Mouse (Mus musculus) heart, embryonic 14.5 days (tissue): ENCODE measurements at regions not wholly inside any gene's neighbourhood (a gene's known extent, or its start where the extent isn't known, plus 50 kb on each side); places are given as distances from the start of the nearest gene placed in this dataset.

Source experiments
- ATAC-seq: fragments of 200-750 bp; cut with Nextera tagmentation; 2 replicates; pipeline ENCODE4 v1.8.0; 2017; ENCODE audit warnings: low read depth, moderate TSS enrichment; ENCODE audit not compliant: insufficient number of reproducible peaks, insufficient read depth, low FRiP score
- H3K27ac ChIP-seq, 2 experiments: fragments of 200-500 bp in 1 of 2; fragments of 300-500 bp in 1 of 2; sonication (generic) in 1 of 2; replicated peaks in 1 of 2; 2 replicates each; pipeline ENCODE4 v1.5.1; 2012 to 2014; ENCODE audit warnings: low read depth in 2 of 2, low read length in 2 of 2, control low read depth in 1 of 2, mild to moderate bottlenecking in 1 of 2, mixed read lengths in 1 of 2; ENCODE audit not compliant: control insufficient read depth in 1 of 2, insufficient read depth in 1 of 2
- H3K27me3 ChIP-seq: fragments of 300-500 bp; sonication (generic); 2 replicates; pipeline ENCODE4 v1.6.1; 2014; ENCODE audit warnings: mild to moderate bottlenecking, low read length, control low read depth; ENCODE audit not compliant: control insufficient read depth, insufficient read depth
- H3K36me3 ChIP-seq: fragments of 300-500 bp; sonication (generic); 2 replicates; pipeline ENCODE4 v1.6.1; 2014; ENCODE audit warnings: mild to moderate bottlenecking, control low read depth, low read length, mixed read lengths; ENCODE audit not compliant: control insufficient read depth, insufficient read depth
- H3K4me1 ChIP-seq, 2 experiments: fragments of 200-500 bp in 1 of 2; fragments of 300-500 bp in 1 of 2; sonication (generic) in 1 of 2; 2 replicates each; pipeline ENCODE4 v1.6.1; 2012 to 2014; ENCODE audit warnings: low read length in 2 of 2, control low read depth in 1 of 2, mixed read lengths in 1 of 2; ENCODE audit not compliant: control insufficient read depth in 2 of 2, insufficient read depth in 2 of 2
- H3K4me2 ChIP-seq: fragments of 300-500 bp; sonication (generic); 2 replicates; pipeline ENCODE4 v1.6.1; 2014; ENCODE audit warnings: mild to moderate bottlenecking, low read length
- H3K4me3 ChIP-seq, 2 experiments: fragments of 200-500 bp in 1 of 2; fragments of 300-500 bp in 1 of 2; sonication (generic) in 1 of 2; 2 replicates each; pipeline ENCODE4 v1.5.1; 2012 to 2014; ENCODE audit warnings: low read length in 2 of 2, mild to moderate bottlenecking in 2 of 2, control low read depth in 1 of 2, low read depth in 1 of 2, moderate library complexity in 1 of 2; ENCODE audit not compliant: control insufficient read depth in 1 of 2, insufficient read depth in 1 of 2
- H3K9ac ChIP-seq: fragments of 300-500 bp; sonication (generic); 2 replicates; pipeline ENCODE4 v1.6.1; 2014; ENCODE audit warnings: mild to moderate bottlenecking, low read length
- H3K9me3 ChIP-seq: fragments of 300-500 bp; sonication (generic); 2 replicates; pipeline ENCODE4 v1.6.1; 2016; ENCODE audit warnings: low read length, control low read depth; ENCODE audit not compliant: control insufficient read depth
- WGBS: fragments of 180-500 bp; shearing (Covaris S2); extraction: QIAGEN DNeasy Blood & Tissue Kit; methylation state at CpG from one replicate; pipeline ENCODE4 v1.1.7; 2014; 5-methylcytosine and 5-hydroxymethylcytosine counted together

DNA sequence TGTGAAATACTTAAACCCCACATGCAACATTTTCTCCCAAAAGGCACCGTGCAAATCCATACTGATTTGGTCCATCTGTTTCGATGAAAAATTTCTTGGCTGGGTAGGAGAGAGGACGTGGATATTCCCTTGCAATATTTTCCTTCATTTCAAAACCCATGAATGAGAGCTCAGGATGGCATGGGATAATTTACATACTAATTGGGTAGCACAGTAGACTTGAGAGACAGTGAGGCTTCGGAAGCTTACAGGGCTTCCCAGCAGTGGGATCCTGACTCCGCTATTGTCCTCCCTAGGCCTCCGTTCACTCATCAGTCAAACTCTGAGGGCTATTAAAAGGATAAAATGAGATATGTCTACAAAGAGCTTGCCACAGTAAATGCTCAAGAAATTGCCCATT is 59.8 kb downstream of the Sox3 start:
- Histone ChIP-seq H3K4me2 (no peak overlapping the region), H3K36me3 (no peaks in the 10 kb centered on the region), H3K4me1 (no peaks in the 10 kb centered on the region), H3K27me3 (no peaks in the 10 kb centered on the region), H3K4me3 (no peak overlapping the region), H3K9me3 (no peaks in the 10 kb centered on the region), H3K9ac (no peak overlapping the region), H3K27ac (no peak overlapping the region)
- ATAC-seq: no peak
- WGBS: 85% methylated on average over 6 of the region's 6 CpGs

DNA sequence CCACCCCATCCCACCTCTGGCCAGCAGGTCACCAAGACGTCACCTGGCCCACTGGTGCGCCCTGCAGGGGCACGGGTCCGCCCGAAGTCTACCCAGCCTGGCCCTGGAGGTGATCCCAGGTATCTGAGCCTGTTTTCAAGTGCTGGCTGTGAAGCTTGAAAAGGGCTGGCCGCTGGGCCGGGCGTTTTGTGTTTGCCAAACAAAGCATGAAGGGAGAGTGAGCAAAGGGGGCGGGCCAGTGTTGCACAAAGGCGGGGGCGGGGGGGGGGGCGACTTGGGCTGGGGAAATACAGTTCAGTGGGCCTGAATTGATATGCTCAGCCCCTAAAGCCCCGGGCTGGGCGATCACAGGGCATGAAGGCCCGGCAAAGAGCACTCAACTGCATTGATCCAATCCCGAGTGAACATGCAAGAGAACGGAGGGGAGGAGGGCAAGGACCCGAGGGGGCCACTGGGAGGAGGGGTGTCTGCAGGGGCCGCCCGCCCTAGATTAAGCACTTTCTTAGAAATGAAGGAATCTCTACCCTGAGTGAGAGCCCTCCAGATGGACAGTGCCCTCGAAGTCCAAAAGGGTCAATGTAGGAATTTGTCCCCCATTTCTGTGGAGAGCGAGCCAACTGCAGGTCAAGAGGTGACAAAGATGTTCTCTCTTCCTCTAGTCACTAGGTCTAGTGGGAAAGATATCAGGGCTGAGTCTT is 61.8 kb downstream of the Sox3 start:
- H3K27ac ChIP-seq: no peak overlapping the region
- H3K4me1 ChIP-seq: no peaks in the 10 kb centered on the region
- H3K9me3 ChIP-seq: no peaks in the 10 kb centered on the region
- H3K9ac ChIP-seq: no peak overlapping the region
- no peaks in the 10 kb centered on the region for H3K27me3 ChIP-seq
- no peak overlapping the region for H3K4me3 ChIP-seq
- no peaks in the 10 kb centered on the region for H3K36me3 ChIP-seq
- 44% methylated on average over 20 of the region's 22 CpGs for WGBS
- no peak for ATAC-seq
- no peak overlapping the region for H3K4me2 ChIP-seq

DNA sequence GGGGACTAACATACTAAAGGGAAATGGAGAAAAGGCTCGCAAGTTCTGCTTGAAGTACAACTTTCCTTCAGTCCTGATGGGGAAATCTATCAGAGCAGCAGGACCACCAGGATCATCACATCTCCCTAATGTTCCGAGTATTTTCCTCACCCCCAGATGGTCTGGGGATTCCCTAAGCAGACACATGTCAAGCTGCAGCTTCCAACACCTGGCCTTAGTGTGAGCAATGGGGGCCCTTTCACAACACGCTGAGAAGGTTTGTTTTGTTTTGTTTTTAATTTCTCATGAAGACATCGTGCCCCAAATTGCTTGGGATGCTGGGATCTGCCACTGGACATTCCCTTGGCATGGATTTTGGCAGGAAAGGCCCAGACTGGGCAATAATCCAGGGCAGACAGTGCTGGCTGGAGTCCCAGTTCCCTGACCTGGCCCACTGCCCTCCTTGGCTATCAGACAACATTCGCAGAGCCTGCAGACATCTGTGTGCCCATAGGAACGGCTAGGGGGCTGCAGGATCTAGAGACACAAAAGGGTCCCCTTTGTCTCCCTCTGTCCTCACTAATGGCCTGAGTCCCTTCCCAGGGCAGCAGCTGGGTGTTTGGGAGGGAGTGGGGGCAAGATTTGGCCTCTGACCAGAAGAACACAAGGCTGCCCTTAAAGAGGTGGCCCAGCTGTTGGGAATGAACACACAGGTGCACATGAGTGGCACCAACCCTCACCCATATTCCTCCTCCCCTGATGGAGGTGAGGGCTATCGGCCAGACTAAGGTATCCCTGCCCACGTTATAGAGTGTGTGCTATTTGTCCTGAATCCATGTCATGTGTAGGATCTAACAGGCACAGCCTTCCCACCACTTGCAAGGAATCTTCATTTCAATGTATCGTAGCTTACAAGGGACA is 67.8 kb downstream of the Sox3 start:
- peak; percentile 64; the same call in 1 of the 2 replicates for ATAC-seq

DNA sequence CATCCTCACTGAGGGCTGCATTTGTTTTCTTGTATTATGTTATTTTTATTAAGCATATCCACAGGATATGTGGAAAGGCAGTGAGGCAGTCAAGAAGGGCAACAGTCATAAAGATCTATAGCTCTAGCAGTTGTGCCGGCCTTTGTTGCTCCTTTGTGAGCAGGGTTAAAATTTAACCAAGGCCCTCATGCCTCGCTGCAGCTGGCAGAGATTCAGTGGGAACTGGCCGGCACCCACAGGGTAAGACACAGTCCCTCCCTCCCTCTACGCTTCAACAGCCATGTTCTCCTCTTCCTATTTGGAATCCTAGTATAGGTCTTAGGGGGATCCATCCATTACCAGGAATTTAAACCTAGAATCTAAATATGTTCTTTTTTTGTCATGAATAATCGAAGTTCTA is 94.7 kb downstream of the Sox3 start:
- WGBS: 77% methylated on average over 5 of the region's 5 CpGs
- no peaks in the 10 kb centered on the region for H3K36me3 ChIP-seq
- ATAC-seq: no peak
- H3K27me3 ChIP-seq: no peaks in the 10 kb centered on the region
- no peak overlapping the region for H3K4me3 ChIP-seq
- H3K9me3 ChIP-seq: no peaks in the 10 kb centered on the region
- peaks cover 0 to 2% of the 10 kb centered on the region in 2 experiments; a peak in 1 of 4 replicates for H3K4me1 ChIP-seq
- H3K4me2 ChIP-seq: no peak overlapping the region
- H3K27ac ChIP-seq: no peak overlapping the region
- H3K9ac ChIP-seq: no peak overlapping the region

More for the DNA sequence above, 67.8 kb downstream of the Sox3 start:
- no peaks in the 10 kb centered on the region for H3K27me3 ChIP-seq
- no peaks in the 10 kb centered on the region for H3K36me3 ChIP-seq
- H3K4me1 ChIP-seq: peaks cover 3 to 4% of the 10 kb centered on the region in 2 experiments; a peak in 2 of 4 replicates
- H3K4me3 ChIP-seq: no peak overlapping the region
- H3K9me3 ChIP-seq: no peaks in the 10 kb centered on the region
- no peak overlapping the region for H3K27ac ChIP-seq
- 50% methylated on average over 9 of the region's 9 CpGs for WGBS
- no peak overlapping the region for H3K9ac ChIP-seq
- H3K4me2 ChIP-seq: no peak overlapping the region

DNA sequence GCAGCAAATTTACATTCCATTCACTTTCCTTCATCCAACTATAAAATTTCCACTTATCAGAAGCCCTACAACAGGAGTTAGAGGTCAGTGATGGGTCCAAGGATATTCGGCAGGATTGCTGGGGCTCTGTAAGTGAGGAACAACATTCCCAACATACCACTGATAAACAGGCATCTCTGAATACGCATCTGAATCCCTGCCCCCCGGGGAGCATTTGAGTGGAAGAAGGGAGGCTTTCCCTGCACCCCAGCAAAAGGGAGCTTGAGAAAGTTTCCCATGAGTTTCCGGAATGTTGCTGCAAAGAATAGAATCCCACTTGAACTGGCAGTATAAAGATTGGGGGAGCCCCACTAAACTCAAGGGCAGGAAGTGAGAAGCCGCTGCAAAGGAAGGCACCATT is 112.5 kb downstream of the Sox3 start:
- Histone ChIP-seq H3K4me3 (no peak overlapping the region), H3K36me3 (no peaks in the 10 kb centered on the region), H3K27ac (no peak overlapping the region), H3K4me1 (0 out of 4 replicates have a peak, but pooled peaks cover 0 to 3% of the 10 kb centered on the region in 2 experiments), H3K27me3 (no peaks in the 10 kb centered on the region), H3K9ac (no peak overlapping the region), H3K9me3 (no peaks in the 10 kb centered on the region), H3K4me2 (peak overlapping the region; percentile 12)
- 16% methylated on average over 5 of the region's 5 CpGs for whole genome bisulfite sequencing
- ATAC-seq: no peak

DNA sequence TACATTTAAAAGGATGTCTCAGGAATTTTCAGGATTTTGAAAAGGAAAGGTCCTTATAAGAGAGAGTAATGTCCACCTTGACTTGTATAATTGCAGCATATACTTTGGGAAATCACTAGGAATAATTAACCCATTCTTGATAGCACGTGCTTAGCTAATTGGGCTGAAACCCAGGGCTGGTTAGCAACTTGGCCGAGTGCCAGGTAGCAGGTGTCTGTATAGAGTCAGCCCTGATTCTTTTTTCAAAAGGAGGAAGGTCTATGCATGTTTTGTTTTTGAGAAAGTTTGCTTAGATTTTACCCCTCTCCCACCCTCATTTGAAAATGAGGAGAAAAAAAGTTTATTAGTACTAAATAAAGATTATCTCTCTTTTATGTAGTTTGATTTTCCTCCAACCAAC is 113.1 kb downstream of the Sox3 start:
- Histone ChIP-seq H3K36me3 (no peaks in the 10 kb centered on the region), H3K4me3 (no peak overlapping the region), H3K9me3 (no peaks in the 10 kb centered on the region), H3K27ac (no peak overlapping the region), H3K4me2 (no peak overlapping the region), H3K9ac (no peak overlapping the region), H3K27me3 (no peaks in the 10 kb centered on the region), H3K4me1 (0 out of 4 replicates have a peak, but pooled peaks cover 0 to 3% of the 10 kb centered on the region in 2 experiments)
- WGBS: 33% methylated on average over 2 of the region's 2 CpGs
- ATAC-seq: no peak

DNA sequence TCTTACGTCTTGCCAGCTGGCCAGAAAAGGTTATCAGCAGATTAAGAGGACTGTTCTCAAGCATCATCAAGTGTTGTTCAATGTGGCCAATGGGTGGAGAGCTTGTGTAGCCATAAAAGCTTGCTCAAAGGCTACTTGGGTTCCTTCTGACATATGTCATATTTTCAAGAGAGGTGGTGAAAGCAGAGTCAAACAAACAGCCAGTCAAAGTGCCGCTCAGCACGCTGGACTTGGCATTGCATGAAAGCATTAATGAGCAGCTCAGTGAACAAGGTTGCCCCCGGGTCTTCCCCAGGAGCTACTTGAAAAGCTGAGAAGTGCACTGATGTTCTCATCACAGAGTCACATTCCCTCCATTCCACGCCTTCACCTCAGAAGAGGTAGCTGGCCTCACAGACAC is 119.6 kb downstream of the Sox3 start:
- H3K4me3 ChIP-seq: no peak overlapping the region
- no peaks in the 10 kb centered on the region for H3K36me3 ChIP-seq
- H3K4me1 ChIP-seq: no peaks in the 10 kb centered on the region; a peak in 1 of 4 replicates
- H3K9ac ChIP-seq: no peak overlapping the region
- no peaks in the 10 kb centered on the region for H3K27me3 ChIP-seq
- H3K4me2 ChIP-seq: no peak overlapping the region; the same call in 1 of the 2 replicates
- 26% methylated on average over 5 of the region's 5 CpGs for WGBS
- ATAC-seq: 0 out of 2 replicates have a peak, but pooled peaks have one; percentile 21
- no peak overlapping the region for H3K27ac ChIP-seq
- H3K9me3 ChIP-seq: no peaks in the 10 kb centered on the region
